Mouse (Mus musculus) liver, embryonic 12.5 days (tissue): ENCODE data around the gene Ptprb. TPM values are rescaled to one million over a fixed set of nuclear protein-coding genes. Genes with fewer than 3 reads are reported as not detected.

Experiments used
- ATAC-seq: fragments of 200-750 bp; cut with Nextera tagmentation; 2 replicates; pipeline ENCODE4 v1.8.0; 2017; ENCODE audit warnings: moderate number of reproducible peaks, mild to moderate bottlenecking, moderate library complexity
- H3K27ac ChIP-seq: fragments of 300-500 bp; sonication (generic); 2 replicates; pipeline ENCODE4 v1.5.1; 2016; ENCODE audit warnings: mild to moderate bottlenecking
- H3K27me3 ChIP-seq: fragments of 300-500 bp; sonication (generic); replicated peaks from 2 replicates; pipeline ENCODE4 v1.6.1; 2016; ENCODE audit warnings: mild to moderate bottlenecking, moderate library complexity
- H3K36me3 ChIP-seq: fragments of 300-500 bp; sonication (generic); 2 replicates; pipeline ENCODE4 v1.6.1; 2016; ENCODE audit warnings: mild to moderate bottlenecking, moderate library complexity
- H3K4me1 ChIP-seq: fragments of 300-500 bp; sonication (generic); 2 replicates; pipeline ENCODE4 v1.6.1; 2016
- H3K4me2 ChIP-seq: fragments of 300-500 bp; sonication (generic); 2 replicates; pipeline ENCODE4 v1.6.1; 2016; ENCODE audit warnings: mild to moderate bottlenecking, moderate library complexity
- H3K4me3 ChIP-seq: fragments of 300-500 bp; sonication (generic); 2 replicates; pipeline ENCODE4 v1.5.1; 2016; ENCODE audit warnings: mild to moderate bottlenecking, moderate library complexity
- H3K9ac ChIP-seq: fragments of 300-500 bp; sonication (generic); 2 replicates; pipeline ENCODE4 v1.6.1; 2016; ENCODE audit warnings: mild to moderate bottlenecking, moderate library complexity
- H3K9me3 ChIP-seq: fragments of 300-500 bp; sonication (generic); replicated peaks from 2 replicates; pipeline ENCODE4 v1.6.1; 2016; ENCODE audit warnings: mild to moderate bottlenecking, moderate library complexity
- WGBS: fragments of 180-500 bp; shearing (Covaris S2); methylation state at CpG from one replicate; pipeline ENCODE4 v1.1.7; 2016; ENCODE audit not compliant: insufficient replicate concordance; 5-methylcytosine and 5-hydroxymethylcytosine counted together
- polyA plus RNA-seq: library from polyadenylated mRNA; unstranded; fragments of >200 nt; fragmentation: Nextera tagmentation; extraction: Ambion mirVana; gene quantifications from 2 replicates; pipeline ENCODE4 v1.2.1, GENCODE M21; 2016

Gene Ptprb
- 2.2 and 2.4 TPM in 2 replicates for polyA plus RNA-seq

- H3K4me2 ChIP-seq: no peak within 1 kb of the TSS
- 0 out of 2 replicates have a peak, but pooled peaks cover 2% of the 10 kb centered on the region for H3K4me1 ChIP-seq
- no peaks in the 10 kb centered on the region for H3K9me3 ChIP-seq
- H3K27ac ChIP-seq: no peak within 1 kb of the TSS
- no peak for ATAC-seq
- 17% methylated on average over 7 of the region's 7 CpGs for WGBS
- H3K36me3 ChIP-seq: no peaks in the 10 kb centered on the region
- no peak within 1 kb of the TSS for H3K9ac ChIP-seq
- H3K4me3 ChIP-seq: no peak within 1 kb of the TSS; the same call in 1 of the 2 replicates
- no peaks in the 10 kb centered on the region for H3K27me3 ChIP-seq
These were observed at the start of gene Ptprb for GRCm38 (mm10) chr10:116275280-116275679. Ptprb (plus strand) TSS chr10:116275523.

DNA sequence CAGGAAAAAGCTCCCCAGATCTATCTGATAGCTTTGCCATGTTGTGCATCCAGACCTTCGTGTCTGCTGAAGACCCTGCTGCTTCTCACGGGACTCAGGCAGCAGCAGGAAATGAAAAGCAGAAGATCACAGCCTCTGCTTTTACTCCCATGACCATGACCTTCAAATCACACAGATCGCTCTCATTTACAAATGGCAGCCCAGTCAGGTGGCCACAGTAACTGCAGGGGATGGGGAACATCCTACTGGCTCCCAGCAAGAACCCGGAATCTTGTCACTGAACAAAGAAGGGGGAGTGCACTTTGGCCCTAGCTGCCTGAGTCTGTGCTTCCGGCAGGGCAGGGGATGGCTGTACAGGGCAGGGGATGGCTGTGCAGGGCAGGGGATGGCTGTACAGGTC lies 40.0 kb upstream of the Ptprb start:
- 42% methylated on average over 5 of the region's 5 CpGs for WGBS
- no peak overlapping the region for H3K9ac ChIP-seq
- ATAC-seq: no peak
- H3K4me1 ChIP-seq: no peaks in the 10 kb centered on the region
- H3K27me3 ChIP-seq: no peaks in the 10 kb centered on the region
- no peaks in the 10 kb centered on the region for H3K36me3 ChIP-seq
- no peak overlapping the region for H3K27ac ChIP-seq
- H3K4me2 ChIP-seq: no peak overlapping the region
- no peak overlapping the region for H3K4me3 ChIP-seq
- H3K9me3 ChIP-seq: no peaks in the 10 kb centered on the region

DNA sequence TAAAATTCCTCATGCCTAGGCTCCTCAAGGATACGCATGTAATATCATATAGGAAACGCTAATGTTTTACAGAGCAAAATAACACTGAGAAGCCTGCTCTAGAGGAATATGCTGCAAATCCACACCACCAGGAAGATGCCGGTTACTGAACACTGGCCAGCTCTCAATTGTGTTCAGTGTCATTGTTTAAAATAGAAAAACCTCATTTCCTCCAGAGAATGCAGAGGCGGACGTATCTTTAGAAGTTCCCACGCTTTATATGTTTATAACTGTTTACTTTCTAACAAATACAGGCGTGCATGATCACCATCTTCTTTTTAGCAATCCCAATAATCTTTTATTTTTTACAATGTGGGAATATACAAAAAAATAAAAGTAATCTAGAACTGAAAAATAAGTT lies 33.1 kb upstream of the Ptprb start:
- H3K9ac ChIP-seq: no peak overlapping the region
- H3K4me2 ChIP-seq: no peak overlapping the region
- WGBS: 60% methylated on average over 7 of the region's 7 CpGs
- H3K9me3 ChIP-seq: no peaks in the 10 kb centered on the region
- no peaks in the 10 kb centered on the region for H3K36me3 ChIP-seq
- H3K4me3 ChIP-seq: no peak overlapping the region
- H3K27ac ChIP-seq: no peak overlapping the region
- H3K4me1 ChIP-seq: peaks cover 10% of the 10 kb centered on the region; the same call in 1 of the 2 replicates
- no peaks in the 10 kb centered on the region for H3K27me3 ChIP-seq
- no peak for ATAC-seq

DNA sequence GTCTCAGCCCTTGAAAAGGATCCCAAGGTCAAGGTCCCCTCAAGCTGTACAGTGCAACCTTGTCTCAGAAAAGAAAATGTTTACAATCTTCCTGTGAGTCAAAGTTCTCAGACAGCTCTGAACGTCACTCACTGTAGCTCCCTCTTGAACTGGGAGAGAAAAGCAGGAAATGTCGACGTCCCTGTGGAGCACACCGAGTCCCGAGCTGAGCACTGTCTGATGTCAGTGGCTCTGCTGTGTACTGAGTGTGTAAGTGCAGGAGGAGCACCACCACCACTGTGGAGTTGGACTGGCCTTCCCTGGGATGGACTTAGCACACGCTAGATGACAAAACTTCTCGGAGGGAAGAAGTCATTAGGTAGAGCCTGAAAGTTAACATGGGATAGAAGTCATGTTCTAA lies 31.9 kb upstream of the Ptprb start:
- 36% methylated on average over 7 of the region's 7 CpGs for WGBS
- H3K4me3 ChIP-seq: no peak overlapping the region
- no peak overlapping the region for H3K4me2 ChIP-seq
- no peaks in the 10 kb centered on the region for H3K36me3 ChIP-seq
- H3K9me3 ChIP-seq: no peaks in the 10 kb centered on the region
- peaks cover 10% of the 10 kb centered on the region; the same call in 1 of the 2 replicates for H3K4me1 ChIP-seq
- H3K27me3 ChIP-seq: no peaks in the 10 kb centered on the region
- no peak overlapping the region for H3K9ac ChIP-seq
- ATAC-seq: peak; percentile 37; the same call in 1 of the 2 replicates
- H3K27ac ChIP-seq: no peak overlapping the region

GRCm38 (mm10) chr10:116245632-116246031 lies 29.7 kb upstream of the Ptprb start:
- H3K27ac ChIP-seq: no peak overlapping the region
- peaks cover 10% of the 10 kb centered on the region; the same call in 1 of the 2 replicates for H3K4me1 ChIP-seq
- no peak; the same call in 1 of the 2 replicates for ATAC-seq
- 23% methylated on average over 2 of the region's 2 CpGs for WGBS
- H3K9ac ChIP-seq: no peak overlapping the region
- no peaks in the 10 kb centered on the region for H3K36me3 ChIP-seq
- no peak overlapping the region for H3K4me3 ChIP-seq
- no peaks in the 10 kb centered on the region for H3K27me3 ChIP-seq
- no peaks in the 10 kb centered on the region for H3K9me3 ChIP-seq
- no peak overlapping the region for H3K4me2 ChIP-seq

DNA sequence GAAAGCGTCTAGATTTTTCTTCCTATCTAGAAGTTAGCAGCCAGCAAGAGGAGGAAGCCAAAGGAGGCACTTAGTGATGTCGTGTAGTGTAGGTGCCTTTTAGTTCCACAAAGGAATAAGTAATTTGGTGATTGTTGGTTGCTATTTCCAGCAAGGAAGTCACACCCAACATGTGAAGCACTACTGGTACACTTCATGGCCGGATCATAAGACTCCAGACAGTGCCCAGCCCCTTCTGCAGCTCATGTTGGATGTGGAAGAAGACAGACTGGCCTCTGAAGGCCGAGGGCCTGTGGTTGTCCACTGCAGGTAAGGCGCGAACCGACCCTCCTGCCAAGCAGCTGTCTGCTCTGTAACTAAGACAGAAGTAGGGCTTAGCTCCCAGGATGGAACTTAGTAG lies 22.7 kb upstream of the Ptprb start:
- no peak overlapping the region for H3K4me3 ChIP-seq
- H3K9ac ChIP-seq: no peak overlapping the region
- H3K9me3 ChIP-seq: no peaks in the 10 kb centered on the region
- no peak for ATAC-seq
- H3K27ac ChIP-seq: no peak overlapping the region
- no peaks in the 10 kb centered on the region for H3K36me3 ChIP-seq
- 65% methylated on average over 7 of the region's 7 CpGs for WGBS
- no peak overlapping the region for H3K4me2 ChIP-seq
- no peaks in the 10 kb centered on the region for H3K27me3 ChIP-seq
- H3K4me1 ChIP-seq: peaks cover 12% of the 10 kb centered on the region

DNA sequence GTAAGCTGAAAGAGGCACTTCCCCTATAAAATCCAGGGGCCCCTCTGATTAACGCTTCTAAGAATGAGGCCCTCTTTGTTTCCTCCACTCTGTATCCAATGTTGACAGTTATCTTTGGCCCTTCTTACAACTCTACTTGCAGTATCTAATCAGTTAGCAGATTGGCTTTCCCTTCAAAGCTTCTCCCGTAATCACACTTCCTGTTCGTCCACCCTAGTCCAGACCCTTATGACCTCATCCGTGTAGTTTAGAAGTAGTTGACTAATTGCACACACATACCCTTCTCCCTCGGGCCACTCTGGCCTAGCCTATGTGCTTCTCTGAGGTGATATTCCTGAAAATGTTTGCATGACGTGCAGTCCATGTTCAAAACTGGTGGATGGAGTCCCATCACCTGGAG lies 21.4 kb upstream of the Ptprb start:
- no peaks in the 10 kb centered on the region for H3K27me3 ChIP-seq
- H3K4me1 ChIP-seq: peaks cover 12% of the 10 kb centered on the region
- peak; percentile 55 for ATAC-seq
- no peaks in the 10 kb centered on the region for H3K36me3 ChIP-seq
- H3K9ac ChIP-seq: no peak overlapping the region
- H3K27ac ChIP-seq: no peak overlapping the region
- H3K4me3 ChIP-seq: no peak overlapping the region
- H3K4me2 ChIP-seq: no peak overlapping the region
- no peaks in the 10 kb centered on the region for H3K9me3 ChIP-seq
- WGBS: 21% methylated on average over 6 of the region's 6 CpGs

- Histone ChIP-seq H3K9me3 (no peaks in the 10 kb centered on the region), H3K4me3 (no peak overlapping the region), H3K4me1 (peaks cover 10% of the 10 kb centered on the region), H3K9ac (no peak overlapping the region), H3K27me3 (no peaks in the 10 kb centered on the region), H3K36me3 (no peaks in the 10 kb centered on the region), H3K4me2 (no peak overlapping the region), H3K27ac (no peak overlapping the region)
- 35% methylated on average over 4 of the region's 4 CpGs for WGBS
- ATAC-seq: no peak
These were observed 16.0 kb upstream of the Ptprb start for GRCm38 (mm10) chr10:116259298-116259697.

DNA sequence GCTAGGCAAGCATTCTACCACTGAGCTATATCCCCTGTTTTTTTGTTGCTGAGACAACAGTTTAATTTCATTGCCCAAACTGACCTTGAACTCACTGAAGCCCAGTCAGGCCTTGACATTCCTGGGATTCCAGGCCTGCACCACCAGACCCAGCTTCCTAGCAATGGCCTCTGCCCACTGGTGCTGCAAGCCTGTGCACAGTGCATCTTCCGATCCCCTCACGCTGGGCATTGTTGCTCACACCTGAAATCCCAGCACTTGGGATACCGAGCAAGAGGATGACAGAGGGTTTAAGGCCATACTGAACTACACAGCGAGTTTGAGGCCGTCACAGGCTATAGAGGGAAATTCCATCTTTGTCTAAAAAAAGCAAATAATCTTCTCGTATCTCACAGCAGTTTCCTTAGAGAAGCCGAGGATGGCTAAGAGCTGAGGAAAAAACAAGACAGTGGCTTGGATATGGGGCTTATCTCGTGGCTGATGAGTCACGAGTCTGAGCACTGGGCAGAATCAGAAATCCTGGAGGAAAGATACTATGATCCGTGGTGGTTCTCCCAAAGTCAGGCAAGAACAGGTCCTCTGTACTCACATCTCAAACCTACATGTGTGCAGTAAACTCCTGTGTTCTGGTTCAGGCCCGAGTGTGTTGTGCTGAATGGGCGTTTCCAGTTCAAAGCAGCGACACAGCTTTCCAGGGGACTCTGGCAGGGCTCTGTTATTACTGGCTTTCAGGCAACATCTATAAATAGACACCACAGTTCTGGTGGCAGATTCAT lies 14.5 kb upstream of the Ptprb start:
- Histone ChIP-seq H3K27me3 (no peaks in the 10 kb centered on the region), H3K27ac (no peak overlapping the region), H3K4me2 (no peak overlapping the region), H3K9ac (no peak overlapping the region), H3K4me3 (no peak overlapping the region), H3K4me1 (peaks cover 10% of the 10 kb centered on the region), H3K9me3 (no peaks in the 10 kb centered on the region), H3K36me3 (no peaks in the 10 kb centered on the region)
- ATAC-seq: peak; percentile 52; the same call in 1 of the 2 replicates
- 33% methylated on average over 13 of the region's 13 CpGs for WGBS

GRCm38 (mm10) chr10:116261559-116261958 lies 13.8 kb upstream of the Ptprb start:
- no peaks in the 10 kb centered on the region for H3K27me3 ChIP-seq
- WGBS: 60% methylated on average over 5 of the region's 5 CpGs
- H3K4me1 ChIP-seq: peaks cover 10% of the 10 kb centered on the region
- no peak overlapping the region for H3K9ac ChIP-seq
- no peak overlapping the region for H3K4me3 ChIP-seq
- H3K9me3 ChIP-seq: no peaks in the 10 kb centered on the region
- no peaks in the 10 kb centered on the region for H3K36me3 ChIP-seq
- 0 out of 2 replicates have a peak overlapping the region, but pooled peaks have one; percentile 14 for H3K27ac ChIP-seq
- H3K4me2 ChIP-seq: no peak overlapping the region
- ATAC-seq: no peak

GRCm38 (mm10) chr10:116264521-116264920 lies 10.8 kb upstream of the Ptprb start:
- Histone ChIP-seq H3K4me2 (no peak overlapping the region), H3K9me3 (no peaks in the 10 kb centered on the region), H3K27ac (no peak overlapping the region), H3K4me1 (peaks cover 13% of the 10 kb centered on the region), H3K9ac (no peak overlapping the region), H3K27me3 (no peaks in the 10 kb centered on the region), H3K4me3 (no peak overlapping the region), H3K36me3 (no peaks in the 10 kb centered on the region)
- no peak for ATAC-seq
- 62% methylated on average over 11 of the region's 11 CpGs for WGBS

GRCm38 (mm10) chr10:116266561-116267433 lies 8.5 kb upstream of the Ptprb start:
- Histone ChIP-seq H3K4me3 (no peak overlapping the region), H3K27me3 (no peaks in the 10 kb centered on the region), H3K27ac (no peak overlapping the region), H3K4me2 (no peak overlapping the region), H3K9me3 (no peaks in the 10 kb centered on the region), H3K36me3 (no peaks in the 10 kb centered on the region), H3K9ac (no peak overlapping the region), H3K4me1 (peaks cover 4% of the 10 kb centered on the region; the same call in 1 of the 2 replicates)
- 49% methylated on average over 15 of the region's 15 CpGs for WGBS
- ATAC-seq: peak; percentile 17; the same call in 1 of the 2 replicates
